Mouse (Mus musculus) spleen, adult 10 weeks (tissue): ENCODE measurements around the gene Haus8. TPM values are rescaled to one million over a fixed set of nuclear protein-coding genes. Genes with fewer than 3 reads are reported as not detected.

Source experiments
- polyA plus RNA-seq: library from polyadenylated mRNA; stranded (reverse); fragments of 350-450 nt; fragmentation: Illumina TruSeq; extraction: RNeasy Lipid Tissue Mini Kit (QIAGEN cat#74804); gene quantifications from one replicate; pipeline ENCODE4 v1.2.3, GENCODE M21; 2015; ENCODE audit warnings: low replicate concordance; ENCODE audit not compliant: insufficient read depth

The Haus8 gene
- 36.4 TPM for polyA plus RNA-seq

DNA sequence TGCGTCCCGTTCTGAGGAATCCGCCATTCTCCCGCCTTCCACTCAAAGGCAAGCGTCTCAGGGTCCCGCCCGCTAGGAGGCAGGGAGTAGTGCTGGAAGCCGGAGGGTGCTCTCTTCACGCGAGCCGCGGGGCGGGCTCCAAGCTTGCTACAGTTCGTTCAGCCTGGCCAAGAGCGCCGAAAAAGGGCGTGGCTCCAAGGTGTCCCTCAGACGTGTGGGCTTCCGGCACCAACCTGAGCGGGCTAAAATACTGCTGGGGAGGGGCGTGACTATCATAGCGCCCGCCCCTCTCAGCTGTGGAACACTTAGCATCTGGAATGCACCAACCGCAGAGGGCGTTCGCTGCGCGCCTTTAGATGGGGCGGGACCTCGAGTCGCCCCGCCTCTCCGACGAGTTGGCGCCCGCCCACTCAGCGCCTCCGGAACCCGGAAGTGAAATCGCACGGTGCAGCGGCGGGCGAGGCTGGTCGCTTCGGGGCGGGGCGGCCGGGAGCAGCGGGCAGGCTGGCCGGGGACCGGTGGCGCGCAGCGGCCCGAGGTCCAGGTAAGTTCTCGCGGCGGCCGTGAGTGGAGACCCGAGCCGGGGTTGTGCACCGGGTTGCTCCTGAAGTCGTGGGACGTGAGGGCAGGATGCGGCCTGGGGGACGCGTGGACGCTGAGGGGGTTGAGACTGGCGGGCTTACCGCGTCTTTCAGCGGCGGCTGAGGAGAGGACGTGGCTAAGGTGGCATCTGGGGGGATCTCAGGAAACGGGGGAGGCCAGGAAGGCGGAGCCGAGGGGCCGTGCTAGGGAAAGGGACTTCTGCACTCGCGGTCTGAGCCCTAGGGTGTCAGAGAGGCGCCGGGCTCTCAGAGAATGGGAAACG lies at the start of gene Haus8, which contains the start of gene Myo9b:
TSS of gene Haus8 (minus strand) at position 649 of the 865 bp plus-strand sequence.
TSS of gene Myo9b (plus strand) at position 429 of the 865 bp plus-strand sequence.

Other genes starting within 250 kb of the Haus8 start
- gene Myo9b, start 220 bp downstream of the Haus8 start, polyA plus RNA-seq, result 52.8 TPM
- gene Use1, start 93.9 kb upstream of the Haus8 start, polyA plus RNA-seq, result 71.6 TPM
- 14.9 TPM for gene Ocel1, start 98.4 kb upstream of the Haus8 start, polyA plus RNA-seq
- 9.6 TPM for gene Nr2f6, start 109.0 kb upstream of the Haus8 start, polyA plus RNA-seq
- gene Ushbp1, start 122.9 kb upstream of the Haus8 start, polyA plus RNA-seq, result 6.2 TPM
- 49.8 TPM for gene Babam1, start 123.9 kb upstream of the Haus8 start, polyA plus RNA-seq
- gene Ankle1, start 133.1 kb upstream of the Haus8 start, polyA plus RNA-seq, result 4.1 TPM
- 5.3 TPM for gene Abhd8, start 190.7 kb upstream of the Haus8 start, polyA plus RNA-seq
- gene Mrpl34, start 192.0 kb upstream of the Haus8 start, polyA plus RNA-seq, result 16.5 TPM
- 19.1 TPM for gene Dda1, start 196.3 kb upstream of the Haus8 start, polyA plus RNA-seq
- gene Ano8, start 213.0 kb upstream of the Haus8 start, polyA plus RNA-seq, result 5.8 TPM
- 8.0 TPM for gene Gtpbp3, start 215.2 kb upstream of the Haus8 start, polyA plus RNA-seq
- 52.6 TPM for gene Plvap, start 238.8 kb upstream of the Haus8 start, polyA plus RNA-seq